Mouse (Mus musculus) neural tube, embryonic 11.5 days (tissue): ENCODE results near the gene Slc7a1. TPM values are rescaled to one million over a fixed set of nuclear protein-coding genes. Genes with fewer than 3 reads are reported as not detected.

Experiments used
- ATAC-seq: fragments of 200-750 bp; cut with Nextera tagmentation; 2 replicates; pipeline ENCODE4 v1.8.0; 2017; ENCODE audit warnings: moderate number of reproducible peaks, mild to moderate bottlenecking, moderate TSS enrichment, moderate library complexity; ENCODE audit not compliant: insufficient read depth, low FRiP score, low TSS enrichment
- DNase-seq: peaks from one replicate; pipeline ENCODE4 v3.0.0-alpha.2; 2015; ENCODE audit warnings: low spot score
- H3K27ac ChIP-seq: fragments of 300-500 bp; sonication (generic); 2 replicates; pipeline ENCODE4 v1.5.1; 2014; ENCODE audit warnings: low read depth, mild to moderate bottlenecking, low read length
- H3K27me3 ChIP-seq: fragments of 300-500 bp; sonication (generic); 2 replicates; pipeline ENCODE4 v1.6.1; 2014; ENCODE audit warnings: mild to moderate bottlenecking, low read length, mixed read lengths; ENCODE audit not compliant: control insufficient read depth, insufficient read depth
- H3K36me3 ChIP-seq: fragments of 300-500 bp; sonication (generic); 2 replicates; pipeline ENCODE4 v1.6.1; 2014; ENCODE audit warnings: mild to moderate bottlenecking, low read length, moderate library complexity, mixed read lengths; ENCODE audit not compliant: control insufficient read depth, insufficient read depth
- H3K4me1 ChIP-seq: fragments of 300-500 bp; sonication (generic); 2 replicates; pipeline ENCODE4 v1.6.1; 2014; ENCODE audit warnings: low read length, mixed read lengths; ENCODE audit not compliant: control insufficient read depth, insufficient read depth
- H3K4me2 ChIP-seq: fragments of 300-500 bp; sonication (generic); 2 replicates; pipeline ENCODE4 v1.6.1; 2014; ENCODE audit warnings: low read depth, mild to moderate bottlenecking, moderate library complexity
- H3K4me3 ChIP-seq: fragments of 300-500 bp; sonication (generic); 2 replicates; pipeline ENCODE4 v1.5.1; 2014; ENCODE audit warnings: low read depth, low read length
- H3K9ac ChIP-seq: fragments of 300-500 bp; sonication (generic); 2 replicates; pipeline ENCODE4 v1.6.1; 2014; ENCODE audit warnings: mild to moderate bottlenecking, low read length
- H3K9me3 ChIP-seq: fragments of 300-500 bp; sonication (generic); 2 replicates; pipeline ENCODE4 v1.6.1; 2016; ENCODE audit warnings: low read length; ENCODE audit not compliant: control insufficient read depth
- WGBS: fragments of 180-500 bp; shearing (Covaris S2); extraction: QIAGEN DNeasy Blood & Tissue Kit; methylation state at CpG from one replicate; pipeline ENCODE4 v1.1.7; 2014; 5-methylcytosine and 5-hydroxymethylcytosine counted together
- polyA plus RNA-seq: library from polyadenylated mRNA; unstranded; fragments of >200 nt; fragmentation: Nextera tagmentation; extraction: Ambion mirVana; gene quantifications from 2 replicates; pipeline ENCODE4 v1.2.1, GENCODE M21; 2014

Gene Slc7a1
- polyA plus RNA-seq, 1 experiment from 2014 or later: 27.1 TPM

GRCm38 (mm10) chr5:148387820-148388219 is 11.9 kb downstream of the Slc7a1 start:
- Histone ChIP-seq H3K27ac (no peak overlapping the region), H3K9me3 (no peaks in the 10 kb centered on the region), H3K4me1 (no peaks in the 10 kb centered on the region), H3K27me3 (no peaks in the 10 kb centered on the region), H3K4me2 (no peak overlapping the region), H3K36me3 (no peaks in the 10 kb centered on the region), H3K4me3 (no peak overlapping the region), H3K9ac (no peak overlapping the region)
- DNase-seq (no peak), ATAC-seq (no peak)
- 96% methylated on average over 2 of the region's 2 CpGs for WGBS

GRCm38 (mm10) chr5:148386471-148386870 is 13.2 kb downstream of the Slc7a1 start:
- no peak for DNase-seq
- Histone ChIP-seq H3K4me1 (no peaks in the 10 kb centered on the region), H3K4me3 (no peak overlapping the region)

GRCm38 (mm10) chr5:148384501-148385055 is 15.1 kb downstream of the Slc7a1 start:
- Histone ChIP-seq H3K36me3 (no peaks in the 10 kb centered on the region), H3K9me3 (no peaks in the 10 kb centered on the region), H3K4me3 (no peak overlapping the region), H3K27me3 (no peaks in the 10 kb centered on the region), H3K4me2 (no peak overlapping the region), H3K9ac (no peak overlapping the region), H3K4me1 (no peaks in the 10 kb centered on the region), H3K27ac (no peak overlapping the region)
- no peak for ATAC-seq
- 93% methylated on average over 9 of the region's 9 CpGs for WGBS
- DNase-seq: no peak

More at GRCm38 (mm10) chr5:148386471-148386870, 13.2 kb downstream of the Slc7a1 start:
- Histone ChIP-seq H3K9ac (no peak overlapping the region), H3K27me3 (no peaks in the 10 kb centered on the region), H3K9me3 (no peaks in the 10 kb centered on the region), H3K27ac (no peak overlapping the region), H3K4me2 (no peak overlapping the region), H3K36me3 (no peaks in the 10 kb centered on the region)
- 83% methylated on average over 9 of the region's 9 CpGs for WGBS
- ATAC-seq: no peak

GRCm38 (mm10) chr5:148383841-148384500 is 15.7 kb downstream of the Slc7a1 start:
- no peak overlapping the region for H3K4me2 ChIP-seq
- 83% methylated on average over 14 of the region's 14 CpGs for WGBS
- H3K36me3 ChIP-seq: no peaks in the 10 kb centered on the region
- no peak overlapping the region for H3K27ac ChIP-seq
- DNase-seq: no peak
- H3K4me1 ChIP-seq: no peaks in the 10 kb centered on the region
- H3K4me3 ChIP-seq: no peak overlapping the region
- no peaks in the 10 kb centered on the region for H3K9me3 ChIP-seq
- ATAC-seq: no peak
- no peak overlapping the region for H3K9ac ChIP-seq
- H3K27me3 ChIP-seq: no peaks in the 10 kb centered on the region

- H3K4me2 ChIP-seq: no peak overlapping the region
- no peaks in the 10 kb centered on the region for H3K27me3 ChIP-seq
- H3K9me3 ChIP-seq: peaks cover 4% of the 10 kb centered on the region; the same call in 1 of the 2 replicates
- ATAC-seq (no peak), DNase-seq (no peak)
- no peak overlapping the region for H3K9ac ChIP-seq
- H3K4me3 ChIP-seq: no peak overlapping the region
- no peaks in the 10 kb centered on the region for H3K4me1 ChIP-seq
- WGBS: 79% methylated on average over 8 of the region's 8 CpGs
- H3K27ac ChIP-seq: no peak overlapping the region
- no peaks in the 10 kb centered on the region for H3K36me3 ChIP-seq
Measured at GRCm38 (mm10) chr5:148381083-148381482, 18.6 kb downstream of the Slc7a1 start.

- no peak overlapping the region for H3K27ac ChIP-seq
- no peaks in the 10 kb centered on the region for H3K36me3 ChIP-seq
- no peak overlapping the region for H3K4me2 ChIP-seq
- peaks cover 9% of the 10 kb centered on the region; the same call in 1 of the 2 replicates for H3K9me3 ChIP-seq
- H3K27me3 ChIP-seq: no peaks in the 10 kb centered on the region
- no peak for DNase-seq
- H3K9ac ChIP-seq: no peak overlapping the region
- no peak for ATAC-seq
- H3K4me3 ChIP-seq: no peak overlapping the region
- 93% methylated on average over 6 of the region's 6 CpGs for WGBS
- H3K4me1 ChIP-seq: no peaks in the 10 kb centered on the region
Measured at GRCm38 (mm10) chr5:148380246-148380504, 19.5 kb downstream of the Slc7a1 start.

- no peak for DNase-seq
- peaks cover 9% of the 10 kb centered on the region; the same call in 1 of the 2 replicates for H3K9me3 ChIP-seq
Measured at GRCm38 (mm10) chr5:148379455-148380245, 20.1 kb downstream of the Slc7a1 start.

GRCm38 (mm10) chr5:148378707-148379106 is 21.0 kb downstream of the Slc7a1 start:
- Histone ChIP-seq H3K4me2 (no peak overlapping the region), H3K27ac (no peak overlapping the region), H3K4me3 (no peak overlapping the region), H3K27me3 (no peaks in the 10 kb centered on the region), H3K9ac (no peak overlapping the region), H3K36me3 (no peaks in the 10 kb centered on the region), H3K9me3 (peaks cover 9% of the 10 kb centered on the region; the same call in 1 of the 2 replicates), H3K4me1 (no peaks in the 10 kb centered on the region)
- ATAC-seq (no peak), DNase-seq (no peak)
- WGBS: 93% methylated on average over 3 of the region's 3 CpGs

More at GRCm38 (mm10) chr5:148379455-148380245, 20.1 kb downstream of the Slc7a1 start:
- H3K4me1 ChIP-seq: no peaks in the 10 kb centered on the region
- H3K36me3 ChIP-seq: no peaks in the 10 kb centered on the region
- WGBS: 87% methylated on average over 17 of the region's 17 CpGs
- ATAC-seq: no peak
- no peaks in the 10 kb centered on the region for H3K27me3 ChIP-seq
- no peak overlapping the region for H3K9ac ChIP-seq
- H3K27ac ChIP-seq: no peak overlapping the region
- H3K4me3 ChIP-seq: no peak overlapping the region
- H3K4me2 ChIP-seq: no peak overlapping the region

GRCm38 (mm10) chr5:148378232-148378508 is 21.5 kb downstream of the Slc7a1 start:
- H3K4me1 ChIP-seq: no peaks in the 10 kb centered on the region
- H3K9me3 ChIP-seq: peaks cover 9% of the 10 kb centered on the region; the same call in 1 of the 2 replicates
- 89% methylated on average over 4 of the region's 4 CpGs for WGBS
- H3K27me3 ChIP-seq: no peaks in the 10 kb centered on the region
- no peak overlapping the region for H3K9ac ChIP-seq
- no peaks in the 10 kb centered on the region for H3K36me3 ChIP-seq
- no peak overlapping the region for H3K27ac ChIP-seq
- DNase-seq (no peak), ATAC-seq (no peak)
- no peak overlapping the region for H3K4me3 ChIP-seq
- no peak overlapping the region for H3K4me2 ChIP-seq
